Mouse (Mus musculus) forebrain, embryonic 16.5 days (tissue): ENCODE results near the gene Zc3h8. TPM values are rescaled to one million over a fixed set of nuclear protein-coding genes. Genes with fewer than 3 reads are reported as not detected.

Experiments
- ATAC-seq: fragments of 200-750 bp; cut with Nextera tagmentation; 2 replicates; pipeline ENCODE4 v1.8.0; 2017; ENCODE audit warnings: mild to moderate bottlenecking, moderate library complexity
- H3K27ac ChIP-seq: fragments of 300-500 bp; sonication (generic); 2 replicates; pipeline ENCODE4 v1.5.1; 2014; ENCODE audit warnings: low read length, control low read depth
- H3K27me3 ChIP-seq: fragments of 300-500 bp; sonication (generic); replicated peaks from 2 replicates; pipeline ENCODE4 v1.6.1; 2014; ENCODE audit warnings: low read length; ENCODE audit not compliant: control insufficient read depth, insufficient read depth
- H3K36me3 ChIP-seq: fragments of 300-500 bp; sonication (generic); 2 replicates; pipeline ENCODE4 v1.6.1; 2014; ENCODE audit not compliant: control insufficient read depth, insufficient read depth
- H3K4me1 ChIP-seq: fragments of 300-500 bp; sonication (generic); replicated peaks from 2 replicates; pipeline ENCODE4 v1.6.1; 2014; ENCODE audit warnings: low read length; ENCODE audit not compliant: control insufficient read depth, insufficient read depth
- H3K4me2 ChIP-seq: fragments of 300-500 bp; sonication (generic); 2 replicates; pipeline ENCODE4 v1.6.1; 2014; ENCODE audit warnings: mild to moderate bottlenecking, low read length, control low read depth
- H3K4me3 ChIP-seq: fragments of 300-500 bp; sonication (generic); replicated peaks from 2 replicates; pipeline ENCODE4 v1.5.1; 2014; ENCODE audit warnings: mild to moderate bottlenecking, low read length, control low read depth
- H3K9ac ChIP-seq: fragments of 300-500 bp; sonication (generic); replicated peaks from 2 replicates; pipeline ENCODE4 v1.6.1; 2014; ENCODE audit warnings: low read depth, low read length, control low read depth
- H3K9me3 ChIP-seq: fragments of 300-500 bp; sonication (generic); 2 replicates; pipeline ENCODE4 v1.6.1; 2016; ENCODE audit warnings: low read length; ENCODE audit not compliant: control insufficient read depth
- WGBS: fragments of 180-500 bp; shearing (Covaris S2); extraction: QIAGEN DNeasy Blood & Tissue Kit; methylation state at CpG from one replicate; pipeline ENCODE4 v1.1.7; 2014; 5-methylcytosine and 5-hydroxymethylcytosine counted together
- polyA plus RNA-seq: library from polyadenylated mRNA; unstranded; fragments of >200 nt; fragmentation: Nextera tagmentation; extraction: Ambion mirVana; gene quantifications from 2 replicates; pipeline ENCODE4 v1.2.1, GENCODE M21; 2015

The Zc3h8 gene
- 9.6 and 13.0 TPM in 2 replicates for polyA plus RNA-seq

DNA sequence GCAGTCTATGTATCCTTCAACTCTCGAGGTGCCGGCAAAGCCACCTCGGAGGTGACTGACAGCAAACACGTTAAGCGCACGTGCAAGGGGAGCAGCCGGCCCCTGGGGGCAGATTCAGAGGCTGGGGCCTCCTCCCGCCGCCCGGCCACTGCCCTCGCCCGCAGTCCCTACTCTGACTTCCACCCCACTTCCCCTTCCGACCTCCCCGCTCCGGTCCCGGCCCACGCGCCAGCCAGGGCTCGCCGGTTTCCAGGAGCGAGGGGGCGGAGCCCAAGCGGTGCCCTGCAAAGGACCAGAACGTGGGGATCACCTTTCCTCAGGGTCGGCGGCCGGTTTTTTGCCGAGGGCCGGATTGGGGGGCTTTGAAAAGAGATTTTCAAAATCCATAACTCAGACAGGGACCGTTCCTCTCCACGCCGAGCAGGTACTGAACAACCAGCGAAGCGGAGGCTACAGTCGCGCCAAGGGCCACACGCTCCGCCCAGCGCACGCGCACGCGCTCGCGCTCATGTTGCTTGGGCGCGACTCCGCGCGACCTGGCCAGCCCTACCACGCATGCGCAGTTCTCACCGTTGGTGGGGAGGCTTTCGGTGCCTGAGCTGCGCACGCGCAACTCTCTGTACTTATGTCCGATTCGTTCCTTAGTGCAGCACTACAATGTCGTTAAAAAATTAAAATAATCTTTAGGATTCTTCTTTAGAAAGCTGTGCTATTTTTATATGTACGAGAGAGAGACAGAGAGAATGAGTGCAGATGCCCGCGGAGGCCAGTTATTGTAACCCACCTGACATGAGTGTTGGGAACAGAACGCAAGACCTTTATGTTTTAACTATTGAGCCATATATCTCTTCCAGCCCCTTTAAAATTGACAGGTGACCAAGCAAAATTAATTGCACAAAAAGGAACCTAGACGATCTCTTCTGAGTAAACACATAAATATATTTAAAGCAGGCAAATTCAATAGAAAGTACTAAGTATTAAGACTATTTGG, at the start of gene Zc3h8:
Gene Zc3h8 (minus strand): TSS at position 540 of the 991 bp plus-strand sequence.
- Histone ChIP-seq H3K4me1 (peaks cover 4% of the 10 kb centered on the region), H3K27me3 (no peaks in the 10 kb centered on the region), H3K9me3 (no peaks in the 10 kb centered on the region), H3K4me3 (peak within 1 kb of the TSS; percentile 84), H3K4me2 (peak within 1 kb of the TSS; percentile 76), H3K27ac (peak within 1 kb of the TSS; percentile 74), H3K9ac (peak within 1 kb of the TSS; percentile 80), H3K36me3 (no peaks in the 10 kb centered on the region)
- WGBS: 2% methylated on average over 65 of the region's 65 CpGs
- peak; percentile 94 for ATAC-seq

- H3K27ac ChIP-seq: no peak overlapping the region
- H3K4me3 ChIP-seq: no peak overlapping the region
- ATAC-seq: no peak
- no peaks in the 10 kb centered on the region for H3K9me3 ChIP-seq
- H3K36me3 ChIP-seq: no peaks in the 10 kb centered on the region
- WGBS: 90% methylated on average over 3 of the region's 3 CpGs
- no peak overlapping the region for H3K9ac ChIP-seq
- no peak overlapping the region for H3K4me2 ChIP-seq
- no peaks in the 10 kb centered on the region for H3K27me3 ChIP-seq
- H3K4me1 ChIP-seq: no peaks in the 10 kb centered on the region
These were observed 40.9 kb upstream of the Zc3h8 start for GRCm38 (mm10) chr2:128984746-128985145.

- H3K4me3 ChIP-seq: no peak overlapping the region
- ATAC-seq: no peak
- WGBS: 69% methylated on average over 4 of the region's 4 CpGs
- H3K9ac ChIP-seq: no peak overlapping the region
- H3K36me3 ChIP-seq: no peaks in the 10 kb centered on the region
- H3K27ac ChIP-seq: no peak overlapping the region
- no peaks in the 10 kb centered on the region for H3K9me3 ChIP-seq
- no peaks in the 10 kb centered on the region for H3K27me3 ChIP-seq
- H3K4me1 ChIP-seq: no peaks in the 10 kb centered on the region
- H3K4me2 ChIP-seq: no peak overlapping the region
These were observed 31.7 kb upstream of the Zc3h8 start for GRCm38 (mm10) chr2:128975572-128975971.

DNA sequence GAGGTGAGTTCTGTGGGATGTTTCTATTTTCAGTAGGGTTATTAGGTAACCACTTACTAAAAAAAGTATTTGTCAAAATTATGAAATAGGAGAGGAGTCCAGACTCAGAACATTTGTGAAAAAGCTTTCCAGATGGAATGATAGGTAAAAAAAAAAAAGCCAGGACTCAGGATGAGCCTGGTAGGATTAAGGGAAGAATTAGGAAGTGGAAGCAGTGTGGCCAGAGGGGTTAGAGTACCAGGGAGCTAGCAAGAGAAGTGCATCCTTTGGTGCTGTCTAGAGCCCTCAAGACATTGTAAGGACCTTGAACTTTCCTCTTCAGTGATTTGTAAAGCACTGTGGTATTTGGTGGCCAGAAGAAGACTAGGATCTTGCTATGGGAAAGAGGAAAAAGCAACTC, 28.4 kb upstream of the Zc3h8 start:
- no peak overlapping the region for H3K9ac ChIP-seq
- H3K27ac ChIP-seq: no peak overlapping the region
- no peaks in the 10 kb centered on the region for H3K36me3 ChIP-seq
- H3K4me3 ChIP-seq: no peak overlapping the region
- H3K4me1 ChIP-seq: no peaks in the 10 kb centered on the region
- ATAC-seq: no peak
- no peaks in the 10 kb centered on the region for H3K27me3 ChIP-seq
- H3K4me2 ChIP-seq: no peak overlapping the region
- H3K9me3 ChIP-seq: no peaks in the 10 kb centered on the region

DNA sequence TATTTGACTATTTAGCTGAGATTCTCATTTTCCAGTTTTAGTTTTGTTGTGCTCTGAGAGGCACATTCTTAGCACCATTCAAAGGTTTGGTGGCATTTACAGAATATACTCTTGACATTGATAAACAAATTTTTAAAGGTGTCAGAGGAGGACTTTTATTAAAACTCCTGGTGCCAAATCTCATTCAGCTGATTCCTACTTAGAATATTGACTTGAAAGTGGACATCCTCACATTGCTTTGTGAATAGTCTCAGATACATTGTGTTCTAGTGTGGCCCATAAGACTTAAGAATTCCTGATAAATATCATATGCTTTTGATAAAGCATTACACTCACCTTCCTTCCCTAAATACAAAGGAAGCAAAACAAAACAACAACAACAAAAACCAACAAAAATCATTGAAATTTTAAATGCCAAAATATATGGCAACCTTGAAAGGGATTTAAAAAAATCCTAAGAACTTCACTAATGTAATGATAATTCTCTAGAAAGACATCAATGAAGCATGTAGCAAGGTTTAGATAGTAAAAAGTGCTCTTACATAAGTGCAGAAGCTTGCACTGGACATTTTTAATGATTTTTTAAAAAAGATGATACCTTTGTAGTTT, 24.7 kb upstream of the Zc3h8 start:
- H3K4me1 ChIP-seq: peaks cover 6% of the 10 kb centered on the region
- H3K4me3 ChIP-seq: peak overlapping the region; percentile 96
- no peaks in the 10 kb centered on the region for H3K27me3 ChIP-seq
- H3K36me3 ChIP-seq: no peaks in the 10 kb centered on the region
- peak overlapping the region; percentile 51 for H3K4me2 ChIP-seq
- H3K9me3 ChIP-seq: no peaks in the 10 kb centered on the region
- H3K27ac ChIP-seq: peak overlapping the region; percentile 100
- peak overlapping the region; percentile 100 for H3K9ac ChIP-seq
- no peak for ATAC-seq

DNA sequence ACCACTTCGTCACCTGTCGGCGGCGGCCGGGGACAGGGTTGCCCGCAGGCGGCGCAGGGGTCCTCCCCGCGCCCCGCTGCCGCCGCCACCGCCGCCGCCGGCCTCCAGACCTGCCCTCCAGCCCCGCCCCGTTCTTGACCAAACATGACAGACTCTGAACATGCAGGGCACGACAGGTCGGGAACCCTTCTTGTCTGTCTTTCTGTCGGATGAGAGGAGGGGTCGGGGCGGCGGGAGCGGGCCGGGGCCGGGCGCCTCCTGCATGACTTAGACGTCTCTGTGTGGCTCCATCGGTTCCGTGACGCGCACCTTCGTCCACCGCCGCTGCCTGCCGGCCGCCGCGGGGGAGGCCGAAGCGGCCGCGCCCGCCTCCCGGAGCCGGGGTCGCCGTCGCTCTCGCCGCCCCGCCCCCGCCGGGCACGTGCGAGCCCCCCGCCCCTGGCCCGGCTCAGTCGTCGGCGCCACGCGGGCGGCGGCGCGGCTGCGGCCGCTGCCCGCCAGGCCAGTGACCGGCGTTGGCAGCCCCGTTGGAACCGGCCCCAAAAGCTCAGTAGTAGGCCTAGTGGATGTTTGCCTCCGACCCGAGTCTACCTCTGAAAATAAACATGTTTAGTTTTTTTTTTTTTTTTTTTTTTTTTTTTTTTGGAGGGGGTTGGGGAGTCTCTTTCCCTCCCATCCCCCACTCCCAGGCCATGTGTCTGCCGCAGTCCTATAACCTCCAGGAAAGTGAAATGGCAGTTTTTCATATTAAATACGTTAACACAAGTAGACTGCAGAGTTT, 24.0 kb upstream of the Zc3h8 start, which contains the start of gene Gm10762:
Gene Gm10762 (minus strand): TSS at position 65 of the 781 bp plus-strand sequence.
- H3K27me3 ChIP-seq: no peaks in the 10 kb centered on the region
- no peaks in the 10 kb centered on the region for H3K36me3 ChIP-seq
- peak within 1 kb of the TSS; percentile 96 for H3K4me3 ChIP-seq
- H3K9ac ChIP-seq: peak within 1 kb of the TSS; percentile 100
- ATAC-seq: peak; percentile 60
- H3K27ac ChIP-seq: peak within 1 kb of the TSS; percentile 100
- H3K9me3 ChIP-seq: no peaks in the 10 kb centered on the region
- peak within 1 kb of the TSS; percentile 62 for H3K4me2 ChIP-seq
- WGBS: under 1% methylated on average over 71 of the region's 80 CpGs
- peaks cover 6% of the 10 kb centered on the region for H3K4me1 ChIP-seq

GRCm38 (mm10) chr2:128966641-128967580, 23.0 kb upstream of the Zc3h8 start, which contains the start of gene Zc3h6:
Gene Zc3h6, plus strand, starts transcription at chr2:128967402.
- peak within 1 kb of the TSS; percentile 100 for H3K9ac ChIP-seq
- H3K27ac ChIP-seq: peak within 1 kb of the TSS; percentile 100
- no peaks in the 10 kb centered on the region for H3K36me3 ChIP-seq
- peak within 1 kb of the TSS; percentile 62 for H3K4me2 ChIP-seq
- no peaks in the 10 kb centered on the region for H3K27me3 ChIP-seq
- no peaks in the 10 kb centered on the region for H3K9me3 ChIP-seq
- peak; percentile 98 for ATAC-seq
- WGBS: under 1% methylated on average over 65 of the region's 65 CpGs
- H3K4me3 ChIP-seq: peak within 1 kb of the TSS; percentile 96
- H3K4me1 ChIP-seq: peaks cover 6% of the 10 kb centered on the region

- no peaks in the 10 kb centered on the region for H3K36me3 ChIP-seq
- no peaks in the 10 kb centered on the region for H3K27me3 ChIP-seq
- no peak for ATAC-seq
- 4% methylated on average over 6 of the region's 6 CpGs for WGBS
- peak overlapping the region; percentile 42 for H3K4me2 ChIP-seq
- H3K27ac ChIP-seq: no peak overlapping the region
- peak overlapping the region; percentile 14 for H3K4me3 ChIP-seq
- peaks cover 6% of the 10 kb centered on the region for H3K4me1 ChIP-seq
- 0 out of 2 replicates have a peak overlapping the region, but pooled peaks have one; percentile 17 for H3K9ac ChIP-seq
- no peaks in the 10 kb centered on the region for H3K9me3 ChIP-seq
These were observed 22.4 kb upstream of the Zc3h8 start for GRCm38 (mm10) chr2:128966236-128966635.
